Mouse (Mus musculus): ENCODE results near the gene Gm20388.

GRCm38 (mm10) chr8:119901349-119901748, 9.3 kb upstream of the Gm20388 start:
- TF ChIP-seq CTCF (IDR thresholded peaks at IDR 0.05; ENCODE audit: insufficient read depth, low read depth, low read length) (no peak), POLR2A (IDR thresholded peaks at IDR 0.05; ENCODE audit: insufficient read depth, low read depth, low read length) (no peak)

Data from olfactory bulb, adult 2 months (tissue).